Mouse (Mus musculus) liver, postnatal 0 days (tissue): ENCODE data around the gene Ubl7. TPM values are rescaled to one million over a fixed set of nuclear protein-coding genes. Genes with fewer than 3 reads are reported as not detected.

Experiments
- ATAC-seq: fragments of 200-750 bp; cut with Nextera tagmentation; 2 replicates; pipeline ENCODE4 v1.8.0; 2017; ENCODE audit warnings: mild to moderate bottlenecking, moderate library complexity
- DNase-seq: peaks from one replicate; pipeline ENCODE4 v3.0.0-alpha.2; 2016
- H3K27ac ChIP-seq: fragments of 300-500 bp; sonication (generic); 2 replicates; pipeline ENCODE4 v1.5.1; 2014; ENCODE audit warnings: antibody characterized with exemption, moderate library complexity, mild to moderate bottlenecking, low read depth
- H3K27me3 ChIP-seq: fragments of 300-500 bp; sonication (generic); 2 replicates; pipeline ENCODE4 v1.6.1; 2014; ENCODE audit warnings: low read length, control low read depth, mixed read lengths; ENCODE audit not compliant: insufficient read depth
- H3K36me3 ChIP-seq: fragments of 300-500 bp; sonication (generic); replicated peaks from 2 replicates; pipeline ENCODE4 v1.6.1; 2014; ENCODE audit warnings: mild to moderate bottlenecking, control low read depth, low read length, moderate library complexity, mixed read lengths; ENCODE audit not compliant: insufficient read depth
- H3K4me1 ChIP-seq: fragments of 300-500 bp; sonication (generic); 2 replicates; pipeline ENCODE4 v1.6.1; 2014; ENCODE audit warnings: antibody characterized with exemption, mild to moderate bottlenecking, control low read depth; ENCODE audit not compliant: insufficient read depth
- H3K4me2 ChIP-seq: fragments of 300-500 bp; sonication (generic); 2 replicates; pipeline ENCODE4 v1.6.1; 2014; ENCODE audit warnings: low read depth, mild to moderate bottlenecking, low read length, moderate library complexity, mixed read lengths
- H3K4me3 ChIP-seq: fragments of 300-500 bp; sonication (generic); 2 replicates; pipeline ENCODE4 v1.5.1; 2014; ENCODE audit warnings: low read depth, low read length
- H3K9ac ChIP-seq: fragments of 300-500 bp; sonication (generic); replicated peaks from 2 replicates; pipeline ENCODE4 v1.6.1; 2014; ENCODE audit warnings: mild to moderate bottlenecking, moderate library complexity
- H3K9me3 ChIP-seq: fragments of 300-500 bp; sonication (generic); 2 replicates; pipeline ENCODE4 v1.6.1; 2016; ENCODE audit warnings: mild to moderate bottlenecking, control low read depth, low read length, mixed read lengths
- CTCF ChIP-seq: sonication (generic); IDR thresholded peaks from 2 replicates; pipeline ENCODE4 v1.5.1; 2016; ENCODE audit warnings: antibody characterized with exemption, low read depth
- EP300 ChIP-seq: IDR thresholded peaks from 2 replicates; pipeline ENCODE4 v1.6.1; 2016; ENCODE audit warnings: antibody characterized with exemption, low read depth, mild to moderate bottlenecking
- WGBS: fragments of 180-500 bp; shearing (Covaris S2); extraction: QIAGEN DNeasy Blood & Tissue Kit; methylation state at CpG from one replicate; pipeline ENCODE4 v1.1.7; 2014; ENCODE audit not compliant: insufficient replicate concordance; 5-methylcytosine and 5-hydroxymethylcytosine counted together
- polyA plus RNA-seq: library from polyadenylated mRNA; unstranded; fragments of >200 nt; fragmentation: Nextera tagmentation; extraction: Ambion mirVana; gene quantifications from 2 replicates; pipeline ENCODE4 v1.2.1, GENCODE M21; 2015

Ubl7 gene
- polyA plus RNA-seq, 1 experiment from 2014 or later = 51.2 TPM

- Histone ChIP-seq H3K27me3 (peaks cover 52% of the 10 kb centered on the region), H3K36me3 (no peaks in the 10 kb centered on the region), H3K9ac (no peak overlapping the region), H3K27ac (no peak overlapping the region), H3K4me3 (no peak overlapping the region), H3K4me2 (no peak overlapping the region), H3K9me3 (no peaks in the 10 kb centered on the region), H3K4me1 (peaks cover 7% of the 10 kb centered on the region)
- no peak for TF ChIP-seq CTCF
- no peak for TF ChIP-seq EP300
- no peak for ATAC-seq
- DNase-seq = no peak
- WGBS = 71% methylated on average over 6 of the region's 6 CpGs
These were observed 26.9 kb downstream of the Ubl7 start for GRCm38 (mm10) chr9:57937651-57938050.

- Histone ChIP-seq H3K36me3 (no peaks in the 10 kb centered on the region), H3K9me3 (no peaks in the 10 kb centered on the region), H3K9ac (no peak overlapping the region), H3K4me2 (no peak overlapping the region), H3K4me3 (no peak overlapping the region), H3K27me3 (peaks cover 59% of the 10 kb centered on the region), H3K4me1 (peaks cover 7% of the 10 kb centered on the region), H3K27ac (no peak overlapping the region)
- ATAC-seq (no peak), DNase-seq (no peak)
- WGBS = 67% methylated on average over 5 of the region's 5 CpGs
- TF ChIP-seq EP300 = no peak
- no peak for TF ChIP-seq CTCF
These were observed 27.7 kb downstream of the Ubl7 start for GRCm38 (mm10) chr9:57938225-57939055.

- Histone ChIP-seq H3K4me3 (peak within 1 kb of the TSS; percentile 64), H3K9me3 (no peaks in the 10 kb centered on the region), H3K4me1 (peaks cover 7% of the 10 kb centered on the region), H3K9ac (peak within 1 kb of the TSS; percentile 53), H3K27ac (no peak within 1 kb of the TSS), H3K27me3 (peaks cover 65% of the 10 kb centered on the region), H3K4me2 (peak within 1 kb of the TSS; percentile 98), H3K36me3 (no peaks in the 10 kb centered on the region)
- 6% methylated on average over 50 of the region's 60 CpGs for WGBS
- DNase-seq (peak; percentile 69), ATAC-seq (peak; percentile 67)
- TF ChIP-seq CTCF = no peak
These were observed 28.9 kb downstream of the Ubl7 start, which contains the start of gene Sema7a for GRCm38 (mm10) chr9:57939431-57940348. Sema7a (plus strand) TSS chr9:57940112.

DNA sequence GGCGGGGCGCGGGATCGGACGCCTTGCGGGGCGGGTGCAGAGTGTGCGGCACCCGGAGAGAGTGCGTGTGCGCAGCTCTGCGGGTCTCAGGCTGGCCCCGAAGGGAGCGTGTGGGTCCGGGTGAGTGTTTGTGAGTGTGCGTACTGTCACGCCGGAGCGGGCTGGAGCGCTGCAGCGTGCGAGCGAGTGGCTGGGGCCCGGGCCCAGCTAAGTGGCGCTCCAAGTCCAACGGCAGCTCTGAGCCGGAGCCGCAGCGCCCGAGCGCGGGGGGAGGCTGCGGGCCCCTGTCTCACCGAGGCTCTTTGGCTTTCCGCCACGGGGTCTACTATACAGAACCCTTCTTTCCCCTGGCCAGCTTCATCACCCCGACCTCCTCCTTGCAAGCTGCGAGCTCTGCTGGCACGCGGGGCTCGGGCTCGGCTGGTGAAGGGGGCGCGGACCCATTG, 29.6 kb downstream of the Ubl7 start:
- H3K27ac ChIP-seq = no peak overlapping the region
- TF ChIP-seq EP300 (no peak), CTCF (no peak)

GRCm38 (mm10) chr9:57940861-57941638, 30.3 kb downstream of the Ubl7 start:
- no peak for TF ChIP-seq CTCF
- no peak for ATAC-seq
- Histone ChIP-seq H3K9me3 (no peaks in the 10 kb centered on the region), H3K27me3 (peaks cover 73% of the 10 kb centered on the region), H3K9ac (no peak overlapping the region; the same call in 1 of the 2 replicates), H3K36me3 (no peaks in the 10 kb centered on the region), H3K4me3 (peak overlapping the region; percentile 64), H3K27ac (no peak overlapping the region), H3K4me1 (peaks cover 7% of the 10 kb centered on the region), H3K4me2 (peak overlapping the region; percentile 98)
- no peak for DNase-seq
- 7% methylated on average over 27 of the region's 28 CpGs for WGBS

More for the DNA sequence above, 29.6 kb downstream of the Ubl7 start:
- peak overlapping the region; percentile 53 for H3K9ac ChIP-seq
- H3K27me3 ChIP-seq = peaks cover 68% of the 10 kb centered on the region
- peaks cover 7% of the 10 kb centered on the region for H3K4me1 ChIP-seq
- WGBS = 3% methylated on average over 35 of the region's 44 CpGs
- ATAC-seq (peak; percentile 45; the same call in 1 of the 2 replicates), DNase-seq (no peak)
- H3K36me3 ChIP-seq = no peaks in the 10 kb centered on the region
- H3K4me3 ChIP-seq = peak overlapping the region; percentile 64
- H3K4me2 ChIP-seq = peak overlapping the region; percentile 98
- H3K9me3 ChIP-seq = no peaks in the 10 kb centered on the region
